Comparison of ENCODE assay signal across 14 mouse cellular contexts in the genomic region with DNA sequence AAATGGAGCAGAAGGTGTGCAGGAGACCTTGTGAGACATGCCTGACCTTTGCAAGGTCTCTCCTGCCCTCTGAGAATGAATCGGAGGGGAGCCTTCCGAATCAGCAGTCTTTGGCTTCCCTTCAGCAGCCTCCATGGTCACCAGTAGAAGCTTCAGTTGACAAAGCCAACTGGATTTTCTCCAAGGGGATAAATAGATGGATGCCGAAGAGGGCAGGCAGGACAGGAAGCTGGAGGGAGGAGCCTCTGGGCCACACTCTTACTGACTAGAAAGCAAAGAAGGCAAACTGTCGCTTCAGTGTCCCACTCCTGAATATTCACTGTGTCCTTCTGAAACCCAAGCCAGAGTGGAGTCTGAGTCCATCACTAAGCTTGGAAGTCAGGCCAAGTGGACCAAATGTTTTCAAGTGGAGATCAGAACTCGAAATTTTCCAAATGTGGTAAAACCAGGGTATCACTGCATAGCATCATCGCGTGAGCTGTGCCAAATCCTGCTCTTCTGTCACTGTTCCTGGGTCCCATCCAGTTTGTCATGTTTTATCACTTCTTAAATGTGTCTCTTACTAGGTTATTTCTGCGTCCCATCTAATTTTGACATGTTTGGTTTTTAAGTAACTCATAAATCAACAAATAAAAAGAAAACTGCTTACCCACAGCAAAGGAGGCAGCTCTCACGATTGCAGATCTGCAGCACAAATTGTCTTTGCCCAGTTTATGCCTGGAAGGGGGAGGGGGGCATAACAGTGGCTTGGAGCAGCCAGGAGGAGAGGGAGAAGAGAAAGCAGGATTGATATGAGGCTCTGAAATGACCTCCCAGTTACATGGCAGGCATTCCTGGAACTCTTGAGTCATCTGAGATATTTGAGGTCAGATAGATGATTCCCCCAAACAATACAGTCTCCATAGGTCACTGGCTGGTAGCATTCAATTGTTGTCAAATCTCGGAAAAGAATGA.
DNase-seq lines count a peak whose midpoint lies in the region; ATAC-seq and TF ChIP-seq lines count a peak whose summit lies in the region.
"Had no signal": no experiment of that assay in that cellular context is flagged by ENCODE, and none has a peak within 500 bp of the region (broad histone marks: within the 10 kb centered on the region; RNA-seq: fewer than 3 reads in every experiment).

No protein-coding gene starts in this region.

- H3K4me2 ChIP-seq in heart, embryonic 11.5 days, result no peak overlapping the region
- H3K4me2 ChIP-seq in midbrain, postnatal 0 days (ENCODE audit: low read depth, low read length, poor library complexity, severe bottlenecking), result no peak overlapping the region
- H3K4me2 ChIP-seq: intestine, embryonic 15.5 days; neural tube, embryonic 13.5 days had no signal

- H3K27me3 ChIP-seq in heart, embryonic 11.5 days (ENCODE audit: control insufficient read depth, insufficient read depth, low read length), result no peaks in the 10 kb centered on the region
- H3K27me3 ChIP-seq in midbrain, postnatal 0 days (ENCODE audit: insufficient read depth, low read length), result no peaks in the 10 kb centered on the region
- H3K27me3 ChIP-seq in midbrain, embryonic 10.5 days (ENCODE audit: low read depth, poor library complexity, severe bottlenecking), result no peaks in the 10 kb centered on the region
- H3K27me3 ChIP-seq: intestine, embryonic 15.5 days; neural tube, embryonic 13.5 days; Patski had no signal

- WGBS in heart, embryonic 11.5 days (ENCODE audit: insufficient replicate concordance), result 75% methylated on average over 10 of the region's 10 CpGs
- WGBS in midbrain, postnatal 0 days, result 79% methylated on average over 10 of the region's 10 CpGs
- 88% methylated on average over 10 of the region's 10 CpGs for WGBS in midbrain, embryonic 10.5 days

- H3K27ac ChIP-seq in heart, embryonic 11.5 days (ENCODE audit: low read depth, low read length), result no peak overlapping the region
- no peak overlapping the region for H3K27ac ChIP-seq in midbrain, postnatal 0 days (ENCODE audit: low read depth, low read length)
- H3K27ac ChIP-seq in midbrain, embryonic 10.5 days (replicated peaks), result no peak overlapping the region
- H3K27ac ChIP-seq: intestine, embryonic 15.5 days; liver, embryonic 14.5 days; neural tube, embryonic 13.5 days had no signal

- no peaks in the 10 kb centered on the region for H3K36me3 ChIP-seq in heart, embryonic 11.5 days (ENCODE audit: control insufficient read depth, insufficient read depth, low read length)
- no peaks in the 10 kb centered on the region for H3K36me3 ChIP-seq in midbrain, postnatal 0 days (ENCODE audit: insufficient read depth, low read length)
- peaks cover 26% of the 10 kb centered on the region for H3K36me3 ChIP-seq in midbrain, embryonic 10.5 days

- ATAC-seq in heart, embryonic 11.5 days (replicated peaks; ENCODE audit: insufficient number of reproducible peaks, low FRiP score, low TSS enrichment), result no peak
- no peak for ATAC-seq in midbrain, postnatal 0 days (ENCODE audit: low FRiP score)
- ATAC-seq in activated CD4-positive, CD25-positive, alpha-beta regulatory T cell, adult 4 months, result no peak
- ATAC-seq: CD4-positive, CD25-positive, alpha-beta regulatory T cell, adult 4 months; intestine, embryonic 15.5 days; Patski had no signal

- peaks cover 9% of the 10 kb centered on the region for H3K4me1 ChIP-seq in heart, embryonic 11.5 days (ENCODE audit: control insufficient read depth, insufficient read depth, low read length)
- H3K4me1 ChIP-seq in midbrain, postnatal 0 days (ENCODE audit: insufficient read depth, low read length), result no peaks in the 10 kb centered on the region
- no peaks in the 10 kb centered on the region for H3K4me1 ChIP-seq in midbrain, embryonic 10.5 days
- H3K4me1 ChIP-seq: intestine, embryonic 15.5 days; neural tube, embryonic 13.5 days had no signal

- H3K9me3 ChIP-seq in heart, embryonic 11.5 days (replicated peaks; ENCODE audit: control insufficient read depth, low read length), result no peaks in the 10 kb centered on the region
- no peaks in the 10 kb centered on the region for H3K9me3 ChIP-seq in midbrain, postnatal 0 days (ENCODE audit: low read length)
- no peaks in the 10 kb centered on the region for H3K9me3 ChIP-seq in midbrain, embryonic 10.5 days (replicated peaks)
- H3K9me3 ChIP-seq: intestine, embryonic 15.5 days; neural tube, embryonic 13.5 days had no signal

- no peak overlapping the region for H3K9ac ChIP-seq in heart, embryonic 11.5 days (ENCODE audit: low read depth, low read length)
- H3K9ac ChIP-seq in midbrain, postnatal 0 days (replicated peaks; ENCODE audit: low read length, poor library complexity, severe bottlenecking), result no peak overlapping the region
- H3K9ac ChIP-seq: intestine, embryonic 15.5 days; liver, embryonic 14.5 days; neural tube, embryonic 13.5 days had no signal

- DNase-seq in heart, adult 8-10 months (ENCODE audit: low spot score), result peak; percentile 46
- peak; percentile 74 for DNase-seq in midbrain, postnatal 0 days (ENCODE audit: low spot score)
- no peak for DNase-seq in midbrain, embryonic 10.5 days (ENCODE audit: low spot score)
- peak; percentile 66 to 75 for DNase-seq in cerebellum, postnatal 10 days
- no peak for DNase-seq in urinary bladder, adult 18-20 months (ENCODE audit: low spot score in 2 of 2)
- DNase-seq: midbrain, embryonic 14.5 days; thymus, postnatal 14 days had no signal

- no peak for TF ChIP-seq CTCF in midbrain, postnatal 0 days (IDR thresholded peaks at IDR 0.05)

- H3K4me3 ChIP-seq in heart, embryonic 11.5 days (ENCODE audit: low read depth, low read length), result no peak overlapping the region
- no peak overlapping the region for H3K4me3 ChIP-seq in midbrain, postnatal 0 days (ENCODE audit: low read depth, low read length)
- H3K4me3 ChIP-seq in midbrain, embryonic 10.5 days, result no peak overlapping the region
- H3K4me3 ChIP-seq: intestine, embryonic 15.5 days; neural tube, embryonic 13.5 days had no signal

Comparison
In these comparisons a context has a peak if more than half of its experiments do, and no peak if none do; other contexts are left out.
1. DNase-seq: peak in heart, adult 8-10 months (single experiment), midbrain, postnatal 0 days (single experiment) and cerebellum, postnatal 10 days (2 of 2); none in midbrain, embryonic 10.5 days (single experiment) and urinary bladder, adult 18-20 months (0 of 2).